Comparison of ENCODE assay signal across 10 mouse cellular contexts in genomic region chr3:20590143-20590542, GRCm38 (mm10).
A peak's percentile ranks its signal among the peaks of the same experiment; 100 is the strongest.
DNase-seq lines count a peak whose midpoint lies in the region; ATAC-seq and TF ChIP-seq lines count a peak whose summit lies in the region.
"Had no signal": no experiment of that assay in that cellular context is flagged by ENCODE, and none has a peak within 500 bp of the region (broad histone marks: within the 10 kb centered on the region; RNA-seq: fewer than 3 reads in every experiment).

No protein-coding gene starts in this region.

- no peaks in the 10 kb centered on the region for H3K9me3 ChIP-seq in intestine, embryonic 14.5 days (ENCODE audit: control insufficient read depth, low read length)
- H3K9me3 ChIP-seq in intestine, embryonic 16.5 days (ENCODE audit: control insufficient read depth, low read length): no peaks in the 10 kb centered on the region
- no peaks in the 10 kb centered on the region for H3K9me3 ChIP-seq in CH12.LX (replicated peaks; ENCODE audit: low read length)
- H3K9me3 ChIP-seq: embryonic facial prominence, embryonic 12.5 days; limb, embryonic 15.5 days had no signal

- no peak overlapping the region for H3K4me3 ChIP-seq in intestine, embryonic 14.5 days (ENCODE audit: low read depth, low read length)
- no peak overlapping the region for H3K4me3 ChIP-seq in intestine, embryonic 16.5 days (ENCODE audit: low read length)
- no peak overlapping the region for H3K4me3 ChIP-seq in CH12.LX (replicated peaks in 1 of 3; ENCODE audit: low read depth in 2 of 3, low read length in 2 of 3, poor library complexity in 1 of 3)
- H3K4me3 ChIP-seq: embryonic facial prominence, embryonic 12.5 days; limb, embryonic 15.5 days had no signal

- no peaks in the 10 kb centered on the region for H3K79me2 ChIP-seq in CH12.LX (replicated peaks; ENCODE audit: control insufficient read depth, extremely low read depth, insufficient read depth, poor library complexity, severe bottlenecking)

- no peak overlapping the region for H3K27ac ChIP-seq in intestine, embryonic 14.5 days (ENCODE audit: low read depth)
- no peak overlapping the region for H3K27ac ChIP-seq in intestine, embryonic 16.5 days (ENCODE audit: low read length)
- H3K27ac ChIP-seq in CH12.LX (ENCODE audit: insufficient read depth, low read depth): no peak overlapping the region
- H3K27ac ChIP-seq: embryonic facial prominence, embryonic 12.5 days; limb, embryonic 15.5 days had no signal

- no peaks in the 10 kb centered on the region for H3K36me3 ChIP-seq in intestine, embryonic 14.5 days (ENCODE audit: control insufficient read depth, insufficient read depth, low read length)
- H3K36me3 ChIP-seq in intestine, embryonic 16.5 days (ENCODE audit: control insufficient read depth, insufficient read depth, low read length): no peaks in the 10 kb centered on the region
- no peaks in the 10 kb centered on the region for H3K36me3 ChIP-seq in CH12.LX (replicated peaks in 1 of 2; ENCODE audit: control insufficient read depth in 1 of 2, insufficient read depth in 1 of 2, low read length in 1 of 2)
- H3K36me3 ChIP-seq: embryonic facial prominence, embryonic 12.5 days; limb, embryonic 15.5 days had no signal

- in situ Hi-C loops in CH12.LX (cut with MboI; ENCODE audit: low pct_ligation_motif_present, low pct_unique_long_range_greater_than_20kb, low sequenced_read_pairs): no loop called here

- peak; percentile 89 for TF ChIP-seq RAD21 in CH12.LX (IDR thresholded peaks at IDR 0.05; ENCODE audit: low read depth, low read length)

- no peak for TF ChIP-seq POLR2A in CH12.LX (IDR thresholded peaks at IDR 0.05; ENCODE audit: low read depth, low read length)

- no peak for ATAC-seq in intestine, embryonic 14.5 days (replicated peaks; ENCODE audit: low FRiP score, low TSS enrichment, low read depth)
- ATAC-seq in intestine, embryonic 16.5 days: no peak
- ATAC-seq in frontal cortex, adult (ENCODE audit: low TSS enrichment): peak; percentile 70

- peak; percentile 52 for DNase-seq in intestine, embryonic 14.5 days (ENCODE audit: low spot score)
- peak; percentile 35 for DNase-seq in CH12.LX (ENCODE audit: extremely low read depth)
- peak; percentile 63 for DNase-seq in brain, adult 2 months (ENCODE audit: low read depth, low spot score)
- peak; percentile 15 for DNase-seq in left cerebral cortex, adult 11 months (ENCODE audit: low spot score)
- DNase-seq in right cerebral cortex, postnatal 14 days: peak; percentile 7
- DNase-seq in yolk sac, embryonic 10.5 days (ENCODE audit: low spot score): no peak

- TF ChIP-seq CTCF in CH12.LX (conservative IDR thresholded peaks at IDR 0.05 in 1 of 2, IDR thresholded peaks at IDR 0.05 in 1 of 2; ENCODE audit: low read depth in 2 of 2, low read length in 2 of 2): peak; percentile 45 to 78; a peak in 3 of 4 replicates

- no peak overlapping the region for H3K9ac ChIP-seq in intestine, embryonic 14.5 days (ENCODE audit: low read length)
- no peak overlapping the region for H3K9ac ChIP-seq in intestine, embryonic 16.5 days (ENCODE audit: low read depth, low read length)
- H3K9ac ChIP-seq in CH12.LX (ENCODE audit: insufficient read depth, low read depth): no peak overlapping the region
- H3K9ac ChIP-seq: embryonic facial prominence, embryonic 12.5 days; limb, embryonic 15.5 days had no signal

- dilution Hi-C loops in CH12.LX (cut with MboI; ENCODE audit: extremely low pct_ligation_motif_present, extremely low pct_unique_long_range_greater_than_20kb, low sequenced_read_pairs): no loop called here

- WGBS in intestine, embryonic 14.5 days: 36% methylated on average over 2 of the region's 2 CpGs
- 29% methylated on average over 2 of the region's 2 CpGs for WGBS in intestine, embryonic 16.5 days

- H3K4me2 ChIP-seq in intestine, embryonic 14.5 days (ENCODE audit: low read length): no peak overlapping the region
- no peak overlapping the region for H3K4me2 ChIP-seq in intestine, embryonic 16.5 days (ENCODE audit: low read depth, low read length)
- H3K4me2 ChIP-seq in CH12.LX (ENCODE audit: insufficient read depth, low read depth, poor library complexity, severe bottlenecking): no peak overlapping the region
- H3K4me2 ChIP-seq: embryonic facial prominence, embryonic 12.5 days; limb, embryonic 15.5 days had no signal

- no peak for TF ChIP-seq EP300 in CH12.LX (IDR thresholded peaks at IDR 0.05; ENCODE audit: low read length)

- no peaks in the 10 kb centered on the region for H3K27me3 ChIP-seq in intestine, embryonic 14.5 days (replicated peaks; ENCODE audit: control insufficient read depth, insufficient read depth, low read length)
- no peaks in the 10 kb centered on the region for H3K27me3 ChIP-seq in intestine, embryonic 16.5 days (replicated peaks; ENCODE audit: control insufficient read depth, insufficient read depth, low read length)
- H3K27me3 ChIP-seq in CH12.LX (replicated peaks): no peaks in the 10 kb centered on the region
- H3K27me3 ChIP-seq: embryonic facial prominence, embryonic 12.5 days; limb, embryonic 15.5 days had no signal

- H3K4me1 ChIP-seq in intestine, embryonic 14.5 days (replicated peaks; ENCODE audit: control insufficient read depth, insufficient read depth, low read length): no peaks in the 10 kb centered on the region
- no peaks in the 10 kb centered on the region for H3K4me1 ChIP-seq in intestine, embryonic 16.5 days (ENCODE audit: control insufficient read depth, insufficient read depth, low read length)
- H3K4me1 ChIP-seq in CH12.LX (ENCODE audit: control insufficient read depth in 1 of 2, insufficient read depth in 2 of 2): no peaks in the 10 kb centered on the region
- H3K4me1 ChIP-seq: embryonic facial prominence, embryonic 12.5 days; limb, embryonic 15.5 days had no signal

TF ChIP-seq in CH12.LX, 34 proteins besides CTCF, POLR2A, EP300 and RAD21:
- TF ChIP-seq HCFC1 (IDR thresholded peaks at IDR 0.05; ENCODE audit: low read depth, low read length) (no peak), SMC3 (IDR thresholded peaks at IDR 0.05; ENCODE audit: low read depth, low read length) (peak; percentile 50)
